Mouse (Mus musculus): ENCODE measurements at regions not wholly inside any gene's neighbourhood (a gene's known extent, or its start where the extent isn't known, plus 50 kb on each side); places are given as distances from the start of the nearest gene placed in this dataset.
"Not testable (repeated sequence)": the region's sequence is repeated elsewhere in the genome, so short reads cannot be mapped to it uniquely, and the experiment has no call there.

DNA sequence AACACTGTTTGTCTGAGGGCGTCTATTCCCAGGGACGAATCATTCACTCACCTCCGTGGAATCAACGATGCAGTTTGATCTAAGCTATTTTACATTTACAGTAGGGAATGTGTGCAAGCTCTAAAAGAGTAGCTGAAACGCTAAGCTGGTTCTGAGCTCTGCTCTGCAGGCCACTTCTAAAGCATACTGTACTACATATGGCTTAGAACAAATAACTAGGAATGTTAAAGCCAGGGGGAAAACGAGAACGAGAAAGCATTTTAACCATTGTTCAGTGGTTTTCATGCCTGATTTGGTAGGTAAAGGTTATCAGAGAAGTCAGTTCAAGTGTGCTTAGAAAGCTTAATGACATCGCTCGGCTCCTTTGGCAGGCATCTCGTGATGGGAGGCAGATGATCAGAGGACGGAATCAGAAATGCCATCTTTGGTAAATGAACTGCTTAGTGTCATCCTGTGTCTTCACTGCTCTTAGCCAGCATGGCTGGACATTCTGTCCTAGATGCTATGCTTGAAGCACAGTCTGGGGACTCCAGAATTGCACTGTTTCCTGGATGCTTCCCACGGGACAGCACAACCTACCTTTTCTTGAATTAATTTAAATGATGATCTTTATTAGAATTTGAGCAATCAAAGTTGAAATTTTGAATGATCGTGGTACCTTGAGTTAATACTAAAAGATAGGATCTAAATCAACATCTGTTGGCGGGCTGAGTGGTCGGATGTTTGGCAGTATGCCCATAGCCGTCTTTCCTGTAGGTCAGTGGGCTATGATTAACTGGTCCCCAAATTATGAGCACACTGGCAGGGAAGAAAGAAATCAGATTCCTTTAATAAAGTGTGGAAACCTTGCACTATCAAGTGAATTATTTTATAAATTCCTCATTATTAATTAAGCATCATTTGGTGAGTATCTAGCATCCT lies 495.2 kb downstream of the Hace1 start:
- no peak for DNase-seq (ENCODE audit: low read depth, low spot score)

DNA sequence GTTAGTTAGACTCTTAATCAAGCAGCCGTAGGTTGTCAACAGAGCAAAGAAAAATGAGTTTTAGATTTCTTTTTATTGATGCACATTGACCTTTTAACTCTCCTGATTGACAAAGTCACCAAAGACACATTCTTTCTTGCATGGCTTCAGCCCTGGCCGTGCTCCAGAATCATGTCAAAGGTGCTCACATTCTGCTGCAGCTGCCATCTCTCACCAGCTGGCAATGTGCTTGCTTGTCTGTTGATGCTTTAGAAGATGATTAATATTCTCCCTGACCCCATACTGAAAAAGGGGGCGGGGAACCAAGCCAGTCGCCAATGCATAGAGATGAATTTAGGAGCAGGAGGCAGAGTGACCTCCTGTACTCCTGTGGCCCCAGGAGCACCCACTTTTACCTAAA lies 510.1 kb downstream of the Hace1 start:
- DNase-seq (ENCODE audit: low read depth, low spot score): peak; percentile 9

DNA sequence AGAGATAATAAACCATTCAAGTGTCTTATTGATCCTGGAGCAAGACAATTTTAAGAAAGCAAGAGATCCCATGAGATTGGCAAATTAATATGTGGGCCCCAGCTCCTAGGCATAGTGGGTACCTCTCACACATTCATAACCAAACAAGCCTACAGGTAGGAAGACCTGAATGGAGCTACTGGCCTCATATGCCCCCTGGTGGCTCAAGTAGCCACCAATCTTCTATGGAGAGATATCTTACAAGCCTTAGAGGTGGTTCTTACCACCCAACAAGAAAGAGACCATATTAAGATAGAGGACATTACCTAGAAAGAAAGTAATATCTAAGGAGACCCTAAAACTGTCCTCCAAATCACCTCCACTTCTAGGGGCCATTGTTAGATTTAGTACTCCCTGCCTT lies 523.2 kb downstream of the Hace1 start:
- DNase-seq (ENCODE audit: low read depth, low spot score): no peak

- DNase-seq (ENCODE audit: low read depth, low spot score): no peak
Measured at GRCm38 (mm10) chr10:46108810-46109209, 531.2 kb downstream of the Hace1 start.

- DNase-seq (ENCODE audit: low read depth, low spot score): no peak
Measured at GRCm38 (mm10) chr10:46114631-46115130, 537.1 kb downstream of the Hace1 start.

GRCm38 (mm10) chr10:46122409-46122808 lies 544.8 kb downstream of the Hace1 start:
- DNase-seq (ENCODE audit: low read depth, low spot score): not testable (repeated sequence)

- DNase-seq (ENCODE audit: low read depth, low spot score): no peak
Measured at GRCm38 (mm10) chr10:46123795-46124194, 546.2 kb downstream of the Hace1 start.

DNA sequence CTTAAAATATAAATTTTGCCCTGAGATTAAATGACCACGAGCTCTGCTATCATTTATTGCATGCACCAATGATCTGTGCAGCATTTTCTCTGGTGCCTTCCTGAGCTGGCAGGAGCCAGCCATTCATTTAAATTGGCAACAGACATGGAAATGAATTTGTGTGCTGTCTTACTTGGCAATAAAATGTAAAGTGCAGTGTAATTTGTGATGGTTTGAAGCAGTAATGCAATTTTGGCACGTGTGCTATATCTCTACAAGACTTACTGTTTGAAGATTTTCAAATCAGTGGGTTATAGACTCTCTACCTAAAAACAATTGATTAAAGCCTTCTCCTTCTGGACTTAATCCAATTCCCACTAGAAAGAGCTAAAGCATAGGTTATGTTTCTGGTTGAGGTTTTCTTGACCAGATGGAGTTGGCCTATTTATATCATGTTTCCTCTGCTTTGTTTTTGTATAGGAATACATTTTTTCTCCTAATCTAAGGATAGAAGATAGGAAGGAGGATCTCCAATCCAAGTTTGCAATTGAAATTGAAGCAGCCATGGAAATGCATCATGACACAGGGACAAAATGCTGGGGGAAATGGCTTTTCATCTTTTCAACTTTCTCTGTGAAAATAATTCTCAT lies 557.6 kb downstream of the Hace1 start:
- no peak for DNase-seq (ENCODE audit: low read depth, low spot score)

- no peak for DNase-seq (ENCODE audit: low read depth, low spot score)
Measured at GRCm38 (mm10) chr10:46174035-46174434, 596.4 kb downstream of the Hace1 start.

DNA sequence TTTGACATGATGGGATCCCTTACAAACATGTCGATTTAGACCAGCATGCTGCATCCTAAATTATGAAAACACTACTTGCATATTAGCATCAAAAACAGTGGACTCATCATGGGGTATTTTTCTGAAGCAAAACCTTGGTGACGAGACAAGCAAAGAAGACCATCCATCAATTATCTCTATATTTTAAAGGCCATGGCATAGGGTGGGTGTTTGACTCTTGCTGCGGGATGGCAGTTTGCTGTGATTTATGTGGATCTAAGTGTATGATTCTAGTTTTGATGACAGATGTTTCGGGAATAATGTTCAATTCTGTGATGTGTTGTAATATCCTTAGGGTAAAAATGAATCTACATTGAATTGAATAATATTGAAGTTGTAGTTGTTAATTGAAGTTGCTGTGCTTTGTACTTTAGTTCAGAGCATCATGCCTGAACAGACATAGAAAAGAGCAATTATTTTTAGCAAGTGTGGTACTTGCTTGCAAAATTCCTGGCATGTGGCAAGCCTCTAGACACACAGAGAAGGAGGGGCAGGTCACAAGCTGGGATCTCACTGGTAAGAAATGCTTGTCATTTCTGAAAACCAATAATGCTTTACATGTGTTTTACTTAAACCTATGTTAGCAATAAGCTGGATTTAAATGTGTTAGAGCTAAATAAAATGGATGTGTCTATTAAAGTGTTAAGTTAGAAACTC lies 608.3 kb downstream of the Hace1 start:
- no peak for DNase-seq (ENCODE audit: low read depth, low spot score)

DNA sequence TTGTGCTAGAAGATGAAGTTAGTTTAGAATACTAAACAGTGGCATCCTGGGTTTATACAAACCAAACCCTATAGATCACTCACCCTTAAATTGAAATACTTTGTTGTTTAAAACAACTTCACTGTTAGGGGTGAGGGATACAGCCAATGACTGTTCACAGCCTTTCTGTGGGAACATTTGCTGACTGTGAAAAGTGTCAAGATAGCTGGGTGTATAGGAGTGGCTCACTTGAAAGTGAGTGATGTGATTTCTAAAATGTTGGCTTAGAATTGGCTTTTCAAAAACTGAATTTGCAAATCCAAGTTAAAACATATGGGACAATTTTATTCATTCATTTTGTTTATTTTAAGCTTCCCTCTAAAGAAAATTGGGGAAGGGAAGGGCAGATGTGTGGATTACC lies 616.5 kb downstream of the Hace1 start:
- DNase-seq (ENCODE audit: low read depth, low spot score): no peak

DNA sequence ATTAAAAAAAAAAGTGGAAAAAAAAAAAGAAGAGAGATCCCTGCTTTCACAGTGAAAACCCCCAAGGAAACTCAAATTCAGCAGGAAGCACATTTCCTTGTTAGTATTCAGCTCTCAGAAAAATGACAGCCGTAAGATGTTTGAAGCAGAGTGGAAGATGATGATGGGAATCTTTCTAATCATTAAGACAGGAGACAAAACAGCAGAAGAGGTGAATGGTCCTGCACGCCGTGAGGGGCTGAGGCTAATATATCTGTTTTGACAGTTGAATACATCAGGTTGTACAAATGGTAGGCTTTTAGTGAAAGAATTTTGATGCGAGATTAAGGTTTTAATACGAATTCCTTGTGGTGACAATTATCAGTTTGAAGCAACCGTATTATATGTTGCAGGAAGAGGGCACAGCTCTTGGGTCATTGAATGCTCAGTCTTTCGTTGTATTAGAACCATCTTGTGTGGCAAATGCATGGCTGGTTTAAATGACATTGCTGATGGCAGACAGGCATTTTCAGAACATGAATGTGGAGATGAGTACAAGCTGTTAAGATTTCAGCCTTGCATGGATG lies 649.3 kb downstream of the Hace1 start:
- no peak for DNase-seq (ENCODE audit: low read depth, low spot score)

DNA sequence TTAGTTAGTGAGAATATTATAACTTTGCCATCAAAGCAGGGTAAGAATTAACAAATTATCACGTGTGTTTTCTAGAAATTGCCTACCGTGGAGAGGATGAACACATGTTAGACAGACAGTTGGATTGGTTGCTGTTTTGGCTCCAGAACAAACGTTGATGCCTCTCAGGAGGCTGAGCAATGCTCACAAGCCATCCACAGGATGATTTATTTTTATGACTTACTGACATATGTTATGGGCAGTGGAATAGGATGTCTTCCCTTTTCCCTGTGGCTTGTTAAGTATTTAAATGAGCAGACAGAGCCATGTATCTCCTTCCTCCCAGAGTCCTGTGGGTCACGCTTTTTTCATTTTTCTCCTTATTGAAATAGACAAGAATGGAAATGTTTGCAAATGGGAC lies 652.0 kb downstream of the Hace1 start:
- DNase-seq (ENCODE audit: low read depth, low spot score): no peak

GRCm38 (mm10) chr10:46235581-46235980 lies 658.0 kb downstream of the Hace1 start:
- DNase-seq (ENCODE audit: low read depth, low spot score): peak; percentile 59

DNA sequence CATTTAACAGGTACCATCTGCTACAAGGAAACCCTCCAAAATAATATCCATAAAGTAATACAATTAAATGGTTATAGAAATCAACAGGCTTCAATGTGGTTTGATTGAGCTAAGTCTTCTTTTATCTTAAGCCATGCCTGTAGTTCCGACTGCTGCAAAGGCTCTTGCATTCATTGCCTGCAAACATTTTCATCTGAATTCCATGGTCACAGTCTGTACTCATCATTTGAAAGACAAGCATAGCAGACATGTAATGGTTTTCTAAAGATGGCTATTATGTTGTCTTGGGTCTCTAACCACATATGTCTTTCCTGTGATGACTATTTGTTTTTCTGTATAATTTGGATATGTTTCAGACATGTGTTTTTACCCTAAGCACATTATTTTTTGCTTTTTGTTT lies 677.9 kb downstream of the Hace1 start:
- no peak for DNase-seq (ENCODE audit: low read depth, low spot score)

GRCm38 (mm10) chr10:46269710-46270109 lies 692.1 kb downstream of the Hace1 start:
- DNase-seq (ENCODE audit: low read depth, low spot score): no peak

DNA sequence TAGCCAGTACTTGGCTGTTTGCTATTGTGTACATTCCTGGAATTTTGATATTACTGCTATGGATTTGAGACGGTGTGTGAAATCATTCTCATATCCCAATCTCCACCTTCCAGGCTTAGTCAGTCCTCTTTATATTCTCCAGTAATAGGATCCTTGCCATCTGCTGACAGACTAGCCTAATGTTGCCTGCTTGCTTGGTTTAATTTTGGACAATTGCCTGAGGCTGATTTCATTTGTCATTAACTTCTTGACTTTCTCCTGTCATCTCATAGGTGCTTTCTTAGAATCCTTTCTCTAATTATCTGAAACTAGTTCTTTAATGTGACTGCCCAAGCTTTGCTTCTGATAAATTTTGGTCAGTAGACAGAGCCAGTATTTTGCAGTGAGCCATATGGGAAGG lies 696.2 kb downstream of the Hace1 start:
- no peak for DNase-seq (ENCODE audit: low read depth, low spot score)

DNA sequence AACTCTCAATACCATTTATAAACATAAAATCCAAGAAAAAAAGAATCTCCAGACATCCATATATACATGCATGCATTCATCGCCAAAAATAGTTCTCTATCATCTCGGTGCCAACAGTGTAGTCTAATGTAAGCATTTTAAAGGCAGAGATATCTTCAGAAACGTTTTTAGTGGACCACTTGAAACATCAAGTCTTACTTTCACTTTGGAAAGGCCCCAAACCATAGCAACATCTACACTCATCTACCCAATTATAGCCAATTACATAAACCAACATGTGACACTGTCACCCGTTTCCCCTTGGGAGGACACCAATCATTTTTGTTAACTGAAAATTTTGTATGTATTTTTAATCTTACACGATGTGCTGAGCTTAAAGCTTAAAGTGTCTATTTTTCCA lies 716.7 kb downstream of the Hace1 start:
- DNase-seq (ENCODE audit: low read depth, low spot score): no peak

DNA sequence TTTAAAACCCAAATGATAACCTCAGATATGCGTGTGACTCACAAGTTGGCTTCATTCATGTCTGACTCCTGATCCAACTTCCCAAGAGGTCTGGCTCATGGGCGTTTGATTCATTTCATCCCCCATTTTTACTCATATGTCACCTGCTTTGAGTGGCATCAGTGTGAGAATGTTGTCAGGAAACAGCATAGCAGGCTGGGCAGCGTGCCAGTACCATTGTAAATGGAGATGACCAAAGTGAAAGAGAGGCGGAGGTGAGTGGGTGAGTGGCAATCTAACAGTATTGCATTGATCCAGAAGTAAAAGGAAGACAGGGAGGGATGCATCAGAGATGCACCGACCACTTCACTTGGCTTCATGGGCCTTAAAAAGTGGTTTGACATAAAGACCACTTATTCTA lies 720.7 kb downstream of the Hace1 start:
- DNase-seq (ENCODE audit: low read depth, low spot score): peak; percentile 61

GRCm38 (mm10) chr10:46299521-46299920 lies 721.9 kb downstream of the Hace1 start:
- DNase-seq (ENCODE audit: low read depth, low spot score): no peak

DNA sequence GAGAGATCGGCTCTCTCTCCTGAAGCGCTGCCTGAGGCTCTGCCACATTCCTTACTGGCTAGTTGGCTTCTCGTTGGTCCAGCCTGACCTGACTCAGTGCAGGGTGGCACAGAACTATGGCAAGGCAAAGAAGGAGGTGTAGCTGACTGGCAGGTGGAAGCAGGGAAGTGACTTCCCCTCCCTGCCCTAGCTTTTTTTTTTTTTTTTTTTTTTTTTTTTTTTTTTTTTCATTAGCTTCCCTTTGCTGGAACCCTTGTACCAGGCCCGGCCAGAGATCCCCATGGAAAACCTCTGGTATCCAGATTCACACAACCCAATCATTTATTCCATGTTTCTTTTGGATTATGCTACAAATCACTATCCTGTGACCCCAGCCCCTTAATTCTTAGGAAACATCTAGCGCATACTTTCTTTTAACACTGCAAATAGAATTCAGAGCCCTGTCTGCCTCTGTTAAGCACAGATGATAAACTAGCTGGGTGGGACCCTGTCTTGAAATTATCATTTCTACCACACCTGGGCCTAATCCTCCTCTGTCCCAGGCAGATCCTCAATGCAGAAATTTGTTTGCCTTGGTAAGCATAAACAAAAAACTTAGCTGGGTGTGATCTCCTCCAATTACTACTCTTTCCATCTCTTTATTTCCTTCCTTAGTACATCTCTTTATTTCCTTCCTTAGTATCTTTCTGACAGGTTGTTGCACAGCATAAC lies 742.9 kb downstream of the Hace1 start:
- no peak for DNase-seq (ENCODE audit: low read depth, low spot score)
